Mouse (Mus musculus): Measurements from ENCODE around the gene Aebp2.
"Not testable (repeated sequence)": the region's sequence is repeated elsewhere in the genome, so short reads cannot be mapped to it uniquely, and the experiment has no call there.

Gene Aebp2

DNA sequence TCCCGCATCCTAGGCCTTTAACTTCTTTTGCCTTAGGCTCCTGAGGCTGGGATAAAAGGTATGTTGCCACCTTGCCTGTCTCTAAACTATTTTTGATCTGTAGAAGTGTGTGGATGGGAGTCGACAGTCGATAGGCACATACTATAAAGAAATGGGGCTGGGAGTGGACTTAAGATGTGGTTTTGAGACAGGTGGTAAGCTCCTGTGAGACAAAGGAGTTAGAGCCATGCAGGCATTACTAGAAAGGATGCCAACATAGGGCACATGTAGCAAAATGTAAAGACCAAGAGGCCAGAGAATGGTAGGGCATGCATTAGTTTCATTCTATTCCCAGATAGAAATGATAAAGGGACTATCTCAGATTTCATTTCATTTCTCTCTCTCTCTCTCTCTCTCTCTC lies 34.5 kb downstream of the Aebp2 start:
- DNase-seq: no peak

DNA sequence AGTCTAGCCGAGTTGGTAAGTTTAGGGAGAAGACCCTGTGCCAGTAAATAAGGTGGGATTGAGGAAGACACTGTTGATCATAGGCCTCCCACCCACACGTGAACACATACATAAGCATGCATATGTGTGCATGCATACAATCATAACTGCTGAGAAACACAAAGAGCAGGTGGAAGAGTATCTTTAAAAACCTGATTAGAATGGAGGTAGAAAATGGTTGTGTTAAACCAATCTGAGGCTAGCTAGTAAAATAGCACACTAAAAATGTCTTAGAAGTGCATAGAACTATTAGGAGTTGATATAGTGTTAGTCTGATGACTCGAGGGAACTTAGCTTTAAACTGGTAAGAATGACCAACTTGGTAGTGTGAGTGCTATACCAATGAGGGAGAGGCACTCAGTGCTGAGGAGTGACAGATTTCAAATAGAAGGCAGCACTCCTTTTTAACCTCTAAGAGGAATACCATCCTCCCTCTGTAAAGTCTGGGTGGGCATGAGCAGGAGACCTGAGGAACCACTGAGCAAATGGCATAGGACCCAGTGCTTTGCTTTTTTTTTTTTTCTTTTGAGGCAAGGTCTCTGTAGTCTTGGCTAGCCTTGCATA lies 35.6 kb downstream of the Aebp2 start:
- no peak for DNase-seq

DNA sequence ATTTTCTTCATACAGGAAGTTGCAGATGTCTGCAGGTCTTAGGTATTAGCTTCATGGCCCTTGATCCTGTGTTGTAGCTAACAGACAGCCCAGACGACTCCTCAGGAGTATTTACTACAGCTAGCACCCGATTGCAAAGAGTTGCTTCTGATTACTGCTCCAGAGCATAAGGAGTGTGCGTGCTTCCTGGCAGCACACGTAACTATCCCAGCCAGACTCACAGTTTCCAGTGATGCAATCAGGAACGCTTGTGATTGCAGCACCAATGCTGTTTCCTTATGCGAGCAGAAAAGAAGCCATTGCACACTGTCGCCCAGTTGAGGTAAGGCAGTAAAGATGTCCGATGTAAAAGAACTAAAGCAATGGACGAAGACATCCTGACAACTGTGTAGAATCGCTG lies 38.6 kb downstream of the Aebp2 start:
- no peak for DNase-seq

DNA sequence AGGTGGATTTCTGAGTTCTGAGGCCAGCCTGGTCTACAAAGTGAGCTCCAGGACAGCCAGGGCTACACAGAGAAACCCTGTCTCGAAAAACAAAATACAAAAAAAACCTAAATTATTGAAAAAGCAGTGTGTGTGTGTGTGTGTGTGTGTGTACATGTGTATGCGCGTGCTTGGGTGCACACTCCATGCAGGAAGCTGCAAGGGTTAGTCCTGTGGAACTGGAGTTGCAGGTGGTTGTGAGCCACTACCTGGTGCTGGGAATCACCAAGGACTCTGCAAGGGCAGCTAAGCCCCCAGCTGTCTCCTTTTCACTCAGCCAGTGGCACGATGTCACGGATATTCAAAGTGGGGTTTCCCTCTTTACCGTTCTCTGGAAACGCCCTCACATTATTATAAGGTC lies 39.3 kb downstream of the Aebp2 start:
- no peak for DNase-seq

DNA sequence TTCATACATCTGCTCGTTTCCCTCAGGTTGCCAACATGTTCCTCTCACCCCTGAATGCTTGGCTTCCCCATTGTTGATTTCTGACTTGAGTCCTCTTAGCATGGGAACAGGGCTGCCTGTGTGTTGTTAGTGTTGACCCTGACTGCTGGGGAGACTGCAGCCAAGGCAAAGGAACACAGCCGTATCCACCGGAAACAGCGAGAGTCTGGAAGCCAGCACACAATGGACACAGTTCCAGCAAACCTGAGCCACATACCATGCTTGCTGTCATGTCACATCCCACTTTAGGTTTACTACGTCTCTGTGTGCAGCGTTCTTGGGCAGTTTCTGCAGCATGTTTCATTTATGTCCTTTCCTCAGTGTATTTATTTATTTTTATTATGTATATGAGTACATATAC lies 39.8 kb downstream of the Aebp2 start:
- DNase-seq: no peak

DNA sequence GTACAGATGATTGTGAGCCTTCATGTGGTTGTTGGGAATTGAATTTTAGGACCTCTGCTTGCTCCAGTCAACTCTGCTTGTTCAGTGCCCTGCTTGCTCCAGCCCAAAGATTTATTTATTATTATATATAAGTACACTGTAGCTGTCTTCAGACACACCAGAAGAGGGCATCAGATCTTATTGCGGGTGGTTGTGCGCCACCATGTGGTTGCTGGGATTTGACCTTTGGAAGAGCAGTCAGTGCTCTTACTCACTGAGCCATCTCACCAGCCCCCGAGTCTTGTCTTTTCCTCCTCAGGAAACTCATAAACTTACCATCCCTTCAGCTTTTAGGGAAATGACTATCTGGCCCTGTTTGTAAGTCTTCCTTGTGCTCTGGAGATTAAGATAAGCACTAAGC lies 40.2 kb downstream of the Aebp2 start:
- not testable (repeated sequence) for DNase-seq

DNA sequence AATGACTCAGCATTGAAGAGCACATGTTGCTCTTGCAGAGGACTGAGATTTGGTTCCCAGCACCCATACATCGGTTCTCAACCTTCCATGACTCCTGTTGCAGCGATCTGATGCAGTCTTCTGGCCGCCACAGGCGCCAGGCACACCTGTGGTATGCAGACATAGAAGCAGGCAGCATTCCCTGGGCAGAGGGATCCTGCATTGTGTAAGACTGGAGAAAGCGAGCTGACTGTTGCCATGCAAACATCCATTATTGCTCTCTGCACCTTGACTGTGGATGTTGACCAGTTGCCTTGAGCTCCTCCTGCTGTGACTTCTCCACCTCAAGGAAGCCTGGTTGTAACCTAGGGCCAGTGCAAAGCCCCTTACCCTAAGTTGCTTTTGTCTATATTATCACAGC lies 42.1 kb downstream of the Aebp2 start:
- DNase-seq: no peak

DNA sequence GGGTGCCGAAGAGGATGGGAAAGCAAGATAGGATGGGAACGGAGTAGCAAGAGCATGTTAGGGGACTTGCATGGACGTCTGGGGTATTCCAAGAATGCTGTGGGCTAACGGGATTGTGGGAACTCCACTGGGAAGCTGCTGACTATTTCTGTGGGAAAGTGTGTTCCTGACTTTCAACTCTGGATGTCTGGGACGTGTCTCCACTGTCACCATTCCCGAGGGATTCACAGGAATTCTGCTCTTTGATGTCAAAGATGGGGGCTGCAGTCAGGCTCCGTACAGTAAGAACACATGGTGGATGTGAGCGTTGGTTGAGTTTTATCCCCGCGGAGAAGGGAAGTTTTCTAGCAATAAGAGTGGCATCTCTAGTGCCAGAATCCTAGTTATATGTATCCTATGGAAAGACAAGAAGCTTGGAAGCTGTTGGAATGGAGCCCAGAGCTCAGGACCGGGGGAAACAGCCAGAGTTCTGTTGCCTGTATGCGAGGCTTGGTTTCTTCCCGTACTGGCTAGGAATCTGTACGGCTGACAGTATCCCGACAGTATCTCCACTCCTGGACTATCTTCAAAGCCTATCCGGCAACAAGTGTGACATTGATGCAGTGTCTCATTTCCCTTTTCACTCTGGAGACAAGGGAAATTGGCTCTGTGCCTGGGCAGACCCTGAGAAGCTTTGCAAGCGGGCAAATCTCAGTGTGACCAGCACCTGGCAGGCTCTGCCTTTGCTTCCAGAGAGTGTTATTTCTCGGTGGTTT lies 44.2 kb downstream of the Aebp2 start:
- peak; percentile 23 for DNase-seq

DNA sequence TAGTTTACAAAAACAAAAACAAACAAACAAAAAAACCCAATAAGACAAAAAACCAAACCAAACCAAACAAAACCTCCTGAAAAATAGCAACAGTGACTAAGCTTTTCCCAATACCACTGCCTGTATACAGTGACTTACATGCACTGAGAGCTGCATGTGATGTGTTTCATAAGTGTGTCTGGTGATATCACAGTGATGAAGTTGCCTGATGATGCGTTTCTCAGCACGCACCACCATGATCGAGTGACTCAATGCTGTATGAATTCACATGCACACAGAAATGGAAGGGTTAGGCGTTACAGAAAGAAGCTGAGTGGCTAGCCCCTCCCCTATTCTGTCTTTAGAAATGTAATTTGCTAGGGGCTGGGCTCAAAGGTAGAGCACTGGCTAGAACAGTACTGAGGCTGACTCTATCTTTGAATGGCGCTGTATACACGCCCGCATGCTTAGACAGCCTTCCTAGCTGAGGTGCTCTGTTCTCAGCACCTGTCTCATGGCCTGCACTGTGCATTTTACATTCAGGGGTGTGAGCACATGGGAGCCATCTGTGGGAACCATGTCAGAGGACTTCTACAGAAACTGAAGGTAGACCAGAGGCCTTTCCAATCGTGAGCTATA lies 44.9 kb downstream of the Aebp2 start:
- DNase-seq: no peak

DNA sequence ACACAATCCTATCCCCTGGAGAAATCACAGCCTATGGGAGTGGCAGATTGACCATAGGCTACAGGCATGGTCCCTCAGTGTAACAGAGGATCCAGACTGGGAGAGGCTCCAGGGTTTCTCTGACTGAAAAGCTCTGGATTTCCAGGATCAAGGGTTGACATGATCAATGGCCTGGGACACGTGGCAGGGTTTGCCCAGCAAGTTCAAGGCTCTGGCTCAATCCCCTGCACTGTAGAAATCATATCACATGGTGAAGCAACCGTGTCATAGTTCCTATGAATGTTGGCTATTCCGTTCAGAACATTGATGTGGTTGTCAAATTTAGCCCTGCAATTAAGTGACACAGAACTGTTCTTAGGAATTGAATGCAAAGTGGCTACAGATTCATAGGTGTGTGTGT lies 52.0 kb downstream of the Aebp2 start:
- no peak for DNase-seq

DNA sequence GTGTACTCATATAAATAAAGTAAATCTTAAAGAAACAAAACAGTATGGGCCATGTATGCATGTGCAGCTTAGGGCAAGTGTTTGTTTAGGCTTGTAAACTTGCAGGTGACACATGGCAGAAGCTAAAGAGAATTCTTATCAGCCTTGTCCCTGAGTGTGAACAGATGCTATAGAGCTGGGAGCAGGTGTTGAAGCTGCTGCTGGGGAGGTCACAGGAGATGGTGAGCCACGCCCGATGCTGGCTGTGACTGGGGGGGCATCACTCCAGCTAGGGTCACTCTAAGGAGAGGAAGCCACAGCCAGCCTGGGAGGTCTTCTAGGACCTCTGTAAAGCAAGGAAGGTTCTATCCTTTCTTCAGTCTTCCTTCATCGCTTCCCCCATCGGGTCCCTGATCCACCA lies 53.6 kb downstream of the Aebp2 start:
- no peak for DNase-seq

DNA sequence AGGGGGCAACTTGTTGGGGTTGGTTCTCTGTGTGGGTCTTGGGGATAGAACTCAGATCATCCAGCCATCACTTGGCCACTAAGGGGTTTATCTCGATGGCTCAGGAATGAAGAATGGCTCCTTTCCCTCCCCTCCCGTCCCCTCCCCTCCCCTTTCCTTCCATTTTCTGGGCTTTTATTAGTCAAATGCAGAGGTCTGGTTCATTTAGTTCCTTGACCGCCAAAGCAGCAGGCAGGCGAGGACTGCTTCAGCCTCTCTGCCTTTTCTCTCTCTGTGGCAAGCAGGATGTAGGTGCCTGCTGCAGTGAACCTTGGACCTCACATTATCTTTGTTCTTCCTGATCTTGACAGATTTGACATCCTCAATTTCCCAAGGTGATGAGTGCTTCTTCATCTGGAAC lies 54.6 kb downstream of the Aebp2 start:
- DNase-seq: no peak

DNA sequence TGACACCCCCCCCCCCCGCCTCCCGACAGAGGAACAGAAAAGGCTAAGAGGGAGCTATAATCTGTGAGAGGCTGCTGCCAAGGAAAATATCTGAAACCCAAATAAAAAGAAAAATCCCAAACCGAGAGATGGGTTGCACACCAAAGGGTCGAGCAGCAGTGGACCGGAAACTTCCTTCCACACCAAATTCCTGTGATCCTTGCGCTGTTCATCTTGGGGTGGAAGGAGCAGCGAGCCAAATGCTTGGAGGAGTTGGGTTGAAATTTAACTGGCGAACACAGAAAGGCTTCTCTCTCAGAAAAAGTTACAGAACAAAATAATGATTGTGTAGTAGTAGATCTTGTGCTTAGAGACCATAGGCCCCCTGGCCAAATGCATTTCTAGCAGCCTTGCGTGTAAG lies 55.5 kb downstream of the Aebp2 start:
- DNase-seq: no peak

DNA sequence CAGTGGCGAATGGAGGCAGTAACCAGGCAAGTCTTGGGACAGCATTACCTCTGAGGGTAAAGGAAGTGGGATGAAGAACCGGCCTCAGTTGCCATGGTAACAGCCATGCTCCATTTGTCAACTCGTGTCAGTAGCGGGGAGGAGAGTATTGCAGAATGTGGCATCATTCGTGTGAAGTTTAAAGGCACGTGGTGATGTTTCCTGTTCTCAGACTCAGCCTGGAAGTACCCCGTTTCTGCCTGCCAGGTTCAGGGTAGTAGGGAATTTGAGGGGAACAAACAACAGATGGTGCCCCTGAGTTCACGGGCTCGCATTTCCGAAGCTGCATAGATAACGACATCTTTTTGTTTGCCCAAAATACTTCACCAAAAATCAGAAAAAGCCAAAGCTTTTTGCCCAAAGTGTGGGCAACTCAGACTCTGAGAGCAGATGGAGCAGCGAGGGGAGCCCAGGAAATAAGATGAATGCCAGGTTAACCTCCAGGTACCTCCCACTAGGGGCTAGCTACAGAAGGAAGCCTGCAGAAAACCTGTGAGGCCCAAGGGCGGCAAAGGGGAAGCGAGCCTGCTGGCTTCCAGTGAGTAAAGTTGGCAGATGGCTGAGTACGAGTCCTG lies 56.3 kb downstream of the Aebp2 start:
- peak; percentile 91 for DNase-seq

DNA sequence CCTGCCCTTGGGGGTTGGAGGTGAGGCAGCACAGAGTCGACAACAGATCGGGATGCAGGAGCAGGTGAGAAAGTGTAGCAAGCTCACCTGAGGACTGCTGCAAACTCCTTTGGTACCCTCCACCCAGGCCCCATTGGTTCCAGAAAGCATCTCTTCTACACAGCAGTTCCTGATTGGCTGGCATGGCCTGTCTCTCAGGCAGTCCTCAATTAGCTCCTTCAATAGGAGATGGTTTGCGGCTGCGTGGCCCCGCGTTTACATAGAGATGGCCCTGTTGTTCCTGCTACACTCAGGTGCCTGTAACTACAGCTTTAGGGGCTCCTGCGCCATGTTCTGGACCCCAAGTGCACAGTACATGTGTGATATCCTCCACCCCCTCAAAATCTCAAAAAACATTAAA lies 58.2 kb downstream of the Aebp2 start:
- DNase-seq: peak; percentile 15

DNA sequence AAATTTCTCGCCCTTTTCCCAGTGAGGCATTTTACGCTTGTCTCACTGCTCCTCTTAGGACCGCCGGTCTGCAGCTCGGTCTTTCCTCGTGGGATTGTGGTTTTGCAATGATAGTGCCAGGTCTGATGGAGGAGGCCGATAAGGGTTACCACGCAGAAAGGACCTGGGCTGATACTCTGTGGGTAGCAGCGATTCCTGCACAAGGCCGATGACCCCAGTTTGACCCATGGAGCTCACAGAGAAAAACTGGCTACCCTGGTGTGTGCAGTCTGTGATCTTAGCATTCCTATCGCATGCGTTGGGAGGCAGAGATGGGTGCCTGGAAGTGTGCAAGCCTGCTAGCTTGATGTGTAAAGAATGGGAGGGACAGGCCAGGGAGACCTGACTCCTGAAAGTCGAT lies 60.4 kb downstream of the Aebp2 start:
- no peak for DNase-seq

DNA sequence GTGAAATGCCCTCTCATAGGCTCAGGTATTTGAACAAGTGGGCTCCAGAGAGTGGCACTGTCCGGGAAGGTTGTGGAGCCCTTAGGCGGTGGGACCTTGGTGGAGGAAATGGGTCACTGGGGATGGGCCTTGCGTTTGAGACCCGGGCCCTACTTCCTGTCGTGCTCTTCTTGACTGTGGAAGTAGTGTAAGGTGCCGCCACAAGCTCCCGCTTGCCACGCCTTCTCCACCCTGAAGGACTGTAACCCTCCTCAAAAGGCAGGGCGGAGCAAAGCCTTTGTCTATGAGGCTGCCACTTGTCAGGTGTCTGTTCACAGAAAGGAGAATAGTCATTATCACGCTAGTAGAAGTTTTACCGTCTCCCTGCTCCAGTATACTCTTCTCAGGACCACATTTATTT lies 61.9 kb downstream of the Aebp2 start:
- no peak for DNase-seq

DNA sequence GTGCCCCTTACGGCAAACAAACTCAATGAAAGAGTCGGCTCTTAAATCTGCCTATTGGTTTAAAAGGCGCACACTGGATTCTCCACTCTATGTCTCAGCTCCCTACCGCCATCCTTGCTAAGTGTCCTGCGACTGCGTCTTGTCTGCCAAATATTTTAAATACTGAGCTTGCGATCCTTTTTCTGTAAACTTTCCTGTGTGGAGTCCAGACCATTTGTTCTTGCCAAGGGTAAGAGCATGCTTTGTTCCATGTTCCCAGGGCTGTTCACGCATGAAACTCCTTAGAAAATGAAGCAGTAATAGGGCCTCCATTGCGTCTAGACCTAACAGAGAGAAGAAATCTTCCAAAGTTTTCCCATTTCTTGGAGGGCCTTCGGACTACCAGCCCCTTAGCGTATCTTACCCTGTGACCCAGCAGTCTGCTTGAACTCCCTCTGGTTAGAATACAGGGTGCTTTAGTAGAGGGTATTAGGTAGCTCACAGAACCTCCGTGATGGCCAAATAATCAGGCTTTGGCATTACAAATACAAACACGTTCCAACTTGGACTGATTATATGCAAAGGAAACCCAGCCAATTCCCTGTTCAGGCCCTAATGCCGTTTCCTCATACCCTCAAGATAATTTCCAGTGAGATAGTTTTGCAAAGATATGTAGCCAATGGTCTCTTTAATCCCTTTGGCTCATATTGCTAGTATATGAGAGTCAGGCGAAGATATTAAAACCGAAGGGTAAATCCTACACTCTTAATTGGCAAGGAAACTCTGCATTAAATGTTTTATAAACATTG lies 67.3 kb downstream of the Aebp2 start:
- DNase-seq: no peak

DNA sequence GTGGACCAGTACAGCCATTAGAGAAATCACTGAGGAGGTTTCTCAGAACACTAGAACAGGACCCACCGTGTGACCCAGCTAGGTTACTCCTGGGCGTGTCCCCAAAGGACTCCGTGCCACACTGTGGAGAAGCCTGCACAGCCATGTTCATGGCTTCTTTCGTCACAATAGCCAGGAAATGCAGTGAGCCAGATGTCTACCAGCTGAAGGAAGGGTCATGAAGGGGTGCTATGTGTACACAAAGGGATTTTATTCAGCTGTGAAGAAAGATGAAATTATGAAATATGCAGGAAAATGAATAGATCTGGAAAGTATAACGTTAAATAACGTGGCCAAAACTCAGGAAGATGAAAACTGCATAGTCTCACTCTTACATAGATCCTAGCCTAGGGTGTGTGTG lies 69.7 kb downstream of the Aebp2 start:
- DNase-seq: no peak

DNA sequence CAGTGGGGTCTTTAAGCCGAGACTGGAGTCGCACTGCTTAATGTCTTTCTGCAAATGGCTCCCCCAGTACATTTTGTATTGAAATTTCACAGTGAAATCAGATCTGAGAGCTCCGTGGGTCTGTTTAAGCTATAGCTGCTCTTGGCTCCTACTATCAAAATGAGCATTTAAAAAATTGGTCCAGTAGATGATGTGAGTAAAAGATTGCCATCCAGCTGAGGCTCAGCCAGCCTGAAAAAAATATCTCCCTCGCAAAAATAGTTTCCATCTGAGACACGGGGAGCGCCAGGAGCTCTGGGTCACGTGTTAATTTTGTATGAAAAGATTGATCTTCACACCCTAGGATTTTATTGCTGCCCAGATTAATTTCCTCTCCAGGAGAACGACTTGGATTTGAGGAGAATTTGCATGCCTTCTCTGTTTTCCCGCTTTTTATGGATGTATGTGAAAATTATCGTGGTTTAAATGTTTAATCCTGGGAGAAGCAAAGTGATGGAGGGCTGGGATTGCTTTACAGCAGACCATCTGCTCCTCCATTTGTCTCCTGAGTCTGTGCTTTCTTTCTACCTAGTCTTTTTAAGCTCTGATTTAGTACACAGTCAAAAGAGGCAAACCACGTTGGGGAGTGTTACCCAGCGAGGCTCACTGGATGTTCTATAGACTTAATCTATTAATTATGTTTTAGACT lies 73.9 kb downstream of the Aebp2 start:
- no peak for DNase-seq

DNA sequence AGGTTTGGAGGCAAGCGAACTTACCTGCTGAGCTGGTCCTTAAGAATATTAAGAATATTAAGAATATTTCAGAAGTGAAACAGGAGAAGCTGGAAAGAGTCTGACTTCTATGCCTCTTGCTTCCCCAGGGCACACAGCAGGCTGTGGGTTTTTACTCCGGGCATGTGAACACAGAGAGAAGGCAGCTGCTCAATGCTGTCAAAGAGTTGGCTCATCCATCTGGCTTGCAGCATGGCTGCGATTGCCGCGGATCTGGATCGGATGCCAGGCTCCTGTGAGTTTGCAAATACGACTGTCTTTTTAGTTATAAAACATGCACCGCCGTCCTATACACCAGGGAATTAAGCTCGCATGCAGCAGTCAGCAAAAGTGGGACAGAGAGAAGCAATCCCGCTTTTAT lies 75.5 kb downstream of the Aebp2 start:
- no peak for DNase-seq

DNA sequence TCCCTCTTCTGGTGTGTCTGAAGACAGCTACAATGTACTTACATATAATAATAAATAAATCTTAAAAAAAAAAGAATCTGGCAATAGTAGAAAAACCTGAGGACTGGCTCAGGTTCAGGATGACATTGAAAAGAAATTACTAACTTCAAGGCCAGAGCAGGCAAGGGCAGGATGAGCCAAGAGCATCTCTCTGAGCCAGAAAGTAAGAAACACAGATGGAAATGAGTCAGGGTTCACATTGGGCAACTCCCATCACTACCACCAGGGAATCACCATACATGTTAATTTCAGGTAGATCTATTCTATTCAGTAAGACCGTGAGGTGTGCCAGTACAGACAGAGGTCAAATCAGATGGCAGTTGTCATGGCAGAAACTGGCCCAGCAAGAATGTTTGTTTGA lies 76.1 kb downstream of the Aebp2 start:
- DNase-seq: no peak

DNA sequence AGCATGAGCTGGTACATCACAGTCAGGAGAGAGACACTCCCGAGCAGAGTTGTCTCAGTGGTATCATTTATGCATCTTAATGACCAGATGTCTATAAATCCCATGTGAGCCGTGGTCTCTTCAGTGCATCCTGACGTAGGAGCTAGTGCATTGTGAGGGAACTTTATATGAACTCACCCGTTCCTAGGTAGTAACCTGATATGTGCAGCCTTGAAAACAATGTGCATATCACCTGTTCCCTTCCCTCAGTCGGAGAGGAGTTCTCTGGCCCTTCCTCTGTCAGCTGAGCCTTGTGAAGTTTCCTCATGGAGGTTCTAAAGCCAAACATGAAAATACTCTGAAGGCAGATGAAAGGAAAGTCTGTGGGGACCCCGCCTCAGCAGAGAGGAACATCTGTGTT lies 78.8 kb downstream of the Aebp2 start:
- no peak for DNase-seq

All from retina, postnatal 1 day (tissue).